Mouse (Mus musculus): ENCODE data around the gene Vamp2. TPM values are rescaled to one million over a fixed set of nuclear protein-coding genes. Genes with fewer than 3 reads are reported as not detected.

Gene Vamp2
- polyA plus RNA-seq, 1 experiment = 1,200 TPM

DNA sequence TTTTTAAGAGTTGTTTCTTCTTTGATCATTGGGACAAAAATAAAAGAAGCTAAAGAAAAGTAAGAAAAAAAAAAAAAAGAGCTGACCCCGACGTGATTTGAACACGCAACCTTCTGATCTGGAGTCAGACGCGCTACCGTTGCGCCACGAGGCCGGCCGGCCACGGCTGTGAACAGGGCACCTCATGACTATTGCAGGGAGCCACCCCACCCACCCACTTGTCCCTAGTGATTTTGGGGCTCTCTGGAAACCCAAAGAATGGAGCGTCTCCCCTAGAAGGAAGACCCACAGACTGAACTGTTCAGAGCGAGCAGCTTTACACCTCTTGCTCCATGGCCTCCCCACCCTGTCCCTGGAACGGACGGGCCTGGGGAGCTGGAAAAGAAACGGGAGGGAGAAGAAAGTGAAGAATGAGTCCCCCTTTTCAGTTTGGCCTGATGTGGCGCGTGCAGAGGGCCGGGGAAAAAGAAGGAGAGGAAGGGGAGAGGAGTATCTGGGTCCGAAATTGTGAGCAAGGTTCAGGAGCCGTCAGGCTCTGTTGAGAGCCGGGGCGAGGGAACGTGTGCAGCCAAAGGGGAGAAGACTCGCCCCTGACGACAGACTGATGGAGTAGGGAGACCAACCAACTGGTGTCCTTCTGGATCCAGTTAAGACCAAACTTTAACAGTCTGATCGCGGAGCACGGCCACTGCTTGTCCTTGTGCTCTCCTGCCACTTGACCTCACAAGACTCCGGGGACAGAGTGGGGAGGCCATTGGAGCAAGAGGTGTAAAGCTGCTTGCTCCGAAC is 24.7 kb upstream of the Vamp2 start:
- peak in 1 of 2 experiments; percentile 77 for DNase-seq (ENCODE audit: extremely low spot score in 1 of 2, low spot score in 1 of 2)

DNA sequence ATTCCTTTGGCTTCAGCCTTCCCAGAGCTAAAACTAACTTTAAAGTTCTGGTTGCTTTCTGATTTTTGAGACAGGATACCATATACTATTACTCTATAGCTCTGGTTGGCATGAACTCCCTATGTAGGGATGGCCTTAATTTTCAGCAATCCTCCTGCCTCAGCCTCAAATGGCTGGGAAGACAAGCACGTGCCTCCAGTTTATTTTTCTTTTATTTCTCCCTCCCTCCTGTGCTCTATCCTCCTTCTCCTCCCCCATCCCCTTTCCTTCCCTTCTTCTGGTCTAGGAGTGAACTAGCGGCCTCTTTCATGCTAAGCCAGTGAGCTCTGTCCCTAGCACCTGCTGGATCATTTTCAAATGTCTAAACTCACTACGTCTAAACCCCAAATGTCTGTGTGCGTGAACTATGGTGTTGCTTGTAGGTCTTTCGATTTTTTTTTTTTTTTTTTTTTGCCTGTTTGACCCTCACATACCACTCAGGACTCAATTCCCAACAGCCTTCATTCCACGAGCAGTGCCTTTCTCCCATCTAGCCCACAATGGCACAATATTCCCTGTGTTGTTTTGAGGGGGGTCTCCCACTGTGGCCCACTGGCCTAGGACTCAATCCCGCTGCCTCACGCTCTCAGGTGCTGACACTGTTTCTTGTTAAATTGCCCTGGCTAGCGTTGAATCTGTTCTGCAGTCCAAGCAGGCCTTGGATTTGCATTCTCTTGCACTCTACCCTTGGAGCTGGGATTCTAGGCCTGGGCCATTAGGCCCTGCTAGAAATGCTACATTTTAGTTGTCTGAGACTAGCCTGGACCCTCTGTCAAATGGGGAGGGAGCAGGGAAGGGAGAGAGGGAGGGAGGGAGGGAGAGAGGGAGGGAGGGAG is 23.8 kb upstream of the Vamp2 start:
- no peak for DNase-seq (ENCODE audit: extremely low spot score in 1 of 2, low spot score in 1 of 2)

DNA sequence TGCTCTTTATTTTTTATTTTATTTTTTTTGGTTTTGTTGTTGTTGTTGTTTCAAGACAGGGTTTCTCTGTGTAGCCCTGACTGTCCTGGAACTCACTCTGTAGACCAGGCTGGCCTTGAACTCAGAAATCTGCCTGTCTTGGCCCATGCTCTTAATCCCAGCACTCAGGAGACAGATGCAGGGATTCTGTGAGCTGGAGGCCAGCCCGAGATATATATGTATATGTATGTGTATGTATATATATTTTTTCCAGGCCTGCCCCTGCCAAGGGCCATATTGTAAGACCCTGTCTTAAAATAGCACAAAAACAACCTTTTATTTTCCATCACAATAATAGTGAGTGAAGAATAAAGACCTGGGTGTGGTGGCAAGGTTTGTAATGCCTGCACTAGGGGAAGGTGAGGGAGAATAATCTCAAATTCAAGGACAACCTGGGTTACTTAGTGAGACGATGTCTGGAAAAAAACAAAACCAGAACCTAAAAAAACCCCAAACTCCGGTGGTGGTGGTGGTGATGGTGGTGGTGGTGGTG is 22.8 kb upstream of the Vamp2 start:
- no peak for DNase-seq (ENCODE audit: extremely low spot score in 1 of 2, low spot score in 1 of 2)

DNA sequence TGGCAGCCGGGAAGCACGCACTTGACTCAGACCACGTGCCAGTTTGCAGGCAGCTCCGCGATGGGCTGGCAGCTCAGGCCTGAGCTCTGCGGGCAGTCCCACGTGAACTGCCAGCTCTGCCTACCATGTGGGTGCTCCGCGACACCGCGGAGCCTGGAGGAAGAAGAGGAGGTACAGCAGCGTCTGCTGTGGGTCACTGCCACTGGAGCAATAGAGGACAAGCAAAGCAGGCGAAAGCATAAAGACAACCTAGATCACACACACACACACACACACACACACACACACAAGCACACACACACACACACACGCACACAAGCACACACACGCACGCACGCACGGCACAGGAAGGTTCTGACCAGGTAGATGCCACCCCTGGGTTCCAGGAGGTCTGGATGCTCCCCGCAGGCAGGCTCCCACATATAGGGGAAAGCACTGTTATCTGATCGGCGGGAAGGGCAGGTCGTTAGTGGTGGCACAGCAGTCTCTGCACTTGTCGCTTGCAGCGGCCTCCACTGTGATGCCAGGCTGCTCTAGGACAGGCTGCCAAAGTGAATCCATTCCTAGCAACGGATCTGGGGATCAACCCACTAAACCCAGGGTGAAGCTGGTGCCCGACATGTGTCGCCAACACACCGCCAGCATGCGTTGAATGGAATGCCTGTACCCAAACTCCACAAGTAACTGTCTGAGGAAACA is 22.0 kb upstream of the Vamp2 start:
- DNase-seq (ENCODE audit: extremely low spot score in 1 of 2, low spot score in 1 of 2) = peak in 1 of 2 experiments; percentile 61

DNA sequence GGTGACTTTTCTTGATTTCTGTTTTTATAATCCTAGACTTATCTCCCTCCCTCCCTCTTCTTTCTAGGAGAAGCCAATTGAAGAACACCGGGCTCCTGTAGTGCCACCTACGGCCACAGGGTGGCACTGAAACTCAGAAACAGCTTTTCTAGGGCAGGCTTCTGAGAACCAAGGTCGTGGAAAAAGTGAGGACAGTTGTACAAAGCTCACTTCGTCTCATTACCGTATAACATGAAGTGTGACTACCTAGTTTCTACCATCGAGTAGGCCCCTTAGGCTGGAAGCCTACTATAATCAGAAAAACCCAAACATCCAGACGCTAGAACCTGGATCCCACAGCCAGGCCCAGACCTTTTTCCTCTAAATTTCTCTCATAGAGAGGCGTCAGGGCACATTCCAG is 21.3 kb upstream of the Vamp2 start:
- DNase-seq (ENCODE audit: extremely low spot score in 1 of 2, low spot score in 1 of 2) = peak in 1 of 2 experiments; percentile 96

DNA sequence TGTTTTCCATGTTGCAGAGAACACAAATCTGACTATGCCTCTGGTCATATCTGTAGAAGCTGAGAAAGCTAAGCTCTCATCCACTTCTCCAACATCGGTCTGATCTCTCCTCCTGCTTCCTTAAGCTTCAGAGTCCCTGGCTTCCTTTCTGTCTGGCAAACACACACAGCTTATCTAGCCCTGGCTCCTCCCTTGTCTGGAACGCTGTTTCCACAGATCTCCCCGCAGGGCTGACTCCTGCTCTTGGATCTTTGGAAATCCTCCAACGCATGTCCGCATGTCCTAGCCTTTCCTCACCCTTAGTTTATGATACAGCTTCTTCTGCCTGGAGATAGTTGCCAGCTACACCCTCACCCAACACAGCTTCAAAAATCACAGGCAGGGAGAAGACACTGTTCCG is 20.7 kb upstream of the Vamp2 start:
- no peak for DNase-seq (ENCODE audit: extremely low spot score in 1 of 2, low spot score in 1 of 2)

DNA sequence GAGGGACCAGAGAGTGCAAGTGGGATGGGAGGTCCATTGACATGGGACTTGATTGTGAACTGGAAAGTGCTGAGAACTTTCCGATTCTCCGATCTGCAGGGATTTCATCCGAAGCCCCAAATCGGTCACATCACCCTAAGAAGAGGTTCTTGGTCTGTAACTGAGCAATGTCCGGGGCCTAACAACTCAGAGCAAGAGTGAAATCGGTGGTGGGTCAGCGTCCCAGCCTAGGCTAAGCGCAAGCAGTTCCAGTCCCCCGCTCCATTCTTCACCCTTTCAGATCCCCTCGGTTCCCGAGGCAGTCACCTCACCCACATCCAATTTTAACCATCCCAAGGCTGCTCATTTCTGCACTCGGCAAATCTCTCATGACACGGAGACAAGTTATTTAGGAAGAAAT is 18.2 kb upstream of the Vamp2 start:
- no peak for DNase-seq (ENCODE audit: extremely low spot score in 1 of 2, low spot score in 1 of 2)

DNA sequence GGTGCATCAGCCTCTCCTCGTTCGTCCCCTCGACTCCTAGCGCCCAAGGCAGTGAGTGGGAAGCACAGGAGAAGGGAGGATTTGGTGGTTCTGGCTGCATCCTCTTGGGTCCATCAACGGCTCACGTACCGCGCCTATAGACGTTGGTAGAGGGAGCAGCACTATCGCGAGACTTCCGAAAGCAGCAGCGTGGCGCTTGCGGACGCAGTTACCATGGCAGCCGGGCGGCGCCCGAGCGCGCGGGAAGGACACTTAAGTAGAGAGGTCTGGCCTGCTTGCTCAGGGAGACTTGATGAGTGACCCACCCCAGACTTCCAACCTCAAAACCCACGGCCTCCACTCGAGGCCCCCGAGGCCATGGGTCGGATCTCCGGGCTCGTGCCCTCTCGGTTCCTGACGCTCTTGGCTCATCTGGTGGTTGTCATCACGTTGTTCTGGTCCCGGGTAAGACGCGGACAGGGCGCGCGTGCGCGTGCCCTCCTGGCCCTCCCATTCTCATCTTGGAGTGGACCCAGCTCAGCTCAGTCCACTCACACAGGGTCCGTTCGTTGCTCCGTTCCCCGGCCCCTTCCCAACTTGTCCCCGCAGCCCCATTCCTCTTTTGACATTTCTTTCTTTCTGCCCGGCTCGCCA is 17.6 kb upstream of the Vamp2 start, which contains the start of gene Tmem107:
TSS of gene Tmem107 (plus strand) at position 217 of the 633 bp plus-strand sequence.
- peak; percentile 93 to 94 for DNase-seq (ENCODE audit: extremely low spot score in 1 of 2, low spot score in 1 of 2)

DNA sequence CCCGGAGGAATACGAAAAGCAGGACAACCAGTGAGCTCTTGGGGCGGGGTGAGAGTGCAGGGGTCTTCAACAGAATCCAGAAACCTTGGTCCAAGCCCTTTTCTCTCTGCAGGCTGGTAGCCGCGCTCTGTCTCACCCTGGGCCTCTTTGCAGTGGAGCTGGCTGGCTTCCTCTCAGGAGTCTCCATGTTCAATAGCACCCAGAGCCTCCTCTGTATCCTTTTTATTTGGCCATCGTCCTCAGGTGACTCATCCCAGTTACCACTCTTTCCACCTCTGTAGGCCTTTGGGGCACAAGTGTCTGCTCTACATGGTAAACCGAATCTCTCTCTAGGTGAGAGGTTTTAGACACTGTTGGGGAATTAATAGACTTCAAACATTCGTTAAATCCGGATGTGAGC is 17.0 kb upstream of the Vamp2 start:
- DNase-seq (ENCODE audit: extremely low spot score in 1 of 2, low spot score in 1 of 2) = peak in 1 of 2 experiments; percentile 36

DNA sequence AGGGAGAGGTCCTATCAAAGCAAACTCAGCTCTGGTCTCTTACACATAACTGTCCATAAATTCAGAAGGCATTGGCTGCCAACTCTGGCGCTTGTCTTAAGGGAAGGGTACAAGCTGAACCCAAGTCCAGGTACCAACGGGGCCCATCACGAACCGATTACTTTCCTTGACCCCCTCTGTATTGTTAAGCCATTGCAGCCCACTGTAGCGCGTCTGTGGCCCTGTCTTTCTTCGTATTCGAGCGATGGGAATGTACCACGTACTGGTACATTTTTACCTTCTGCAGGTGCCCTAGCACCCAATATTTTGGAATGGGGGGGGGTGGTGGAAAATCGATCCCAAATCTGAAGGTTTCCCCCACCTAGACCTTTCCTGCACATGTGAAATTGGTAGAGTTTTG is 16.1 kb upstream of the Vamp2 start:
- DNase-seq (ENCODE audit: extremely low spot score in 1 of 2, low spot score in 1 of 2) = no peak

DNA sequence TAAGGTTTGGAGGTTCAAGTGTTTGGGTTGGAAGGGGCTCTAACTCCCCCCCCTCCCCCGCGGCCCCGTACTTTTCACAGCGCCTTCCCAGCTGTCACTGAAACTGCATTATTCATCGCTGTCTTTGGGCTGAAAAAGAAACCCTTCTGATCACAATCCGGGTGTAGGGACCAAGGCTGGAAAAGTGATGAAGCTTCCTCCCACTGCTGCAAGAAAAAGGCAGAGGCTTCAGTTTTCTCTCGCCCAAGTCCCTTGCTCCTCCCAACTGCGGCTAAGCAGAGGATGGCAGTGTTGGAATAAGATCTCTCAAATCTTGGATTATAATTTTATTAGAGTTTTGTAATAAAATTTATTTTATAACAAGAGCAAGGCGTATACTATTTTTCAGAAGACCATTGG is 15.6 kb upstream of the Vamp2 start:
- DNase-seq (ENCODE audit: extremely low spot score in 1 of 2, low spot score in 1 of 2) = no peak

DNA sequence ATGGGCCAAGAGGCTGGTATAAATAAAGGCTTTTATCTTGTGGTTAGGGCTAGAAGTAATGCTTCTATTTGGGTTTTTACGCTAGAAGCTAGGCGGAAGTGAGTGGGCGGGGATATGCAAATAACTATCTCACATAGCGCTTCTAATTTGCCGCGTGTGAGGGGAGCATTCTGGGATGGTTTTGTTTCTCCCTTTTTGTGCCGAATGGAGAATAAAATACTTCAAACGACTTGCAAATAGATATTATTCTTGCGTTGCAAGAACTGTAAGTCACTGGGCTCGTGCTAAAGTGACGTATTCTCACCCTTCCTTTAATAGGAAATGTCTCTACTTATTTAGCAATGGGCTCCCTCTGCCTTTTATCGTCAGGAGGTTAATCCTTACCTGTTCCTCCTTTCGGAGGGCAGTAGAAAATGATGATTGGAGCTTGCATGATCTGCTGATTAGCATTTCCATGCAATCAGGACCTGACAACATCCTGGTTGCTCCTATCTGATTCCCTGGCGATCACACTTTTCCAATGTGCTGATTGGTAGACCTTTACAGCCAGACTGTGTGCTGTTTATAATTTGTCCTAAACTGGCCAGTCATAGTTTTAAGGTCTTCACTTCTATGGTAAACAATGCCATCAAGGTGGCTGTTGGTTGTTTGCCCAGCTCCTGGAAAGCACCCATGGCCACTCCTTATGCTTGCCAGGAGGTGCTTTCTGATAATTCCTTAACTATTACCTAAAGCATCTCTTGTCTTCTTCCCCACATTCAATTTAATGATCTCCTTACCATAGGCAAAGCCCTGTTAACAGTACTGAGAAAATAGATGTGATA is 15.0 kb upstream of the Vamp2 start:
- DNase-seq (ENCODE audit: extremely low spot score in 1 of 2, low spot score in 1 of 2) = peak; percentile 87 to 96

DNA sequence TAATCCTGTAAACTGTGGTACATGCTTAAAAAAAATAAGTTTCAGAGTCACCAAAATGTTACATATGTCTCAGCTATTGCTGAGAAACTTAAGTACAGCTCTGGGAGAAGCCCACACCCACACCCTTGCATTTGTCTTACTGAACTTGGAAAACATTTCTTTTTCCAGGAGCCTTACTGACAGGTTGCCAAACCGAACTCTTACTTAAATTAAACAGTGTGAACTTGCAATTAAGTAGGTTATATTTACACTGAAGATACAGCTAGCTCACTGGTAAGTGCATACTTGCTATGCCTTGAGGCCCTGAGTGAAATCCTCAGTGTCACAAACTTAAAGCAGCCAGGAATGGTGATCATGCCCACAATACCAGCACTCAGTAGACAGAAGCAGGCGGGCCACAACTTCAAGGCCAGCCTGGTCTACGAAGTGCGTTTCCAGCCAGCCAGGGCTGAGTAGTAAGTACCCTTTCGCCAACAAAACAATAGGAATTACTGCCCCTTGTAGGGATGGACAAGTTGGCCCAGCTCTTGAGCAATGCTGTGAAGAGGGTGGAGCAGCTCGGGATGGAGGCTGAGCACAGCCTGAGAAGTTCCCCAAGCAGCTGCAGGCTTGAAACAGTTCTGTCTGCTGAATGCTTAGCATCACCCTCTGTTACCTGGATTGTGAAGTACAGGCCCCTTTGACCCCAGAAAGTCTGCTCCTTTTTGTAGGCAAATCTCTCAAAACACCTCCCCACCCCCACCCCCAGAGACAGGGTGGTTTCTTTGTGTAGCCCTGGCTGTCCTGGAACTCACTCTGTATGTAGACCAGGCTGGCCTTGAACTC is 14.1 kb upstream of the Vamp2 start:
- DNase-seq (ENCODE audit: extremely low spot score in 1 of 2, low spot score in 1 of 2) = peak in 1 of 2 experiments; percentile 58

DNA sequence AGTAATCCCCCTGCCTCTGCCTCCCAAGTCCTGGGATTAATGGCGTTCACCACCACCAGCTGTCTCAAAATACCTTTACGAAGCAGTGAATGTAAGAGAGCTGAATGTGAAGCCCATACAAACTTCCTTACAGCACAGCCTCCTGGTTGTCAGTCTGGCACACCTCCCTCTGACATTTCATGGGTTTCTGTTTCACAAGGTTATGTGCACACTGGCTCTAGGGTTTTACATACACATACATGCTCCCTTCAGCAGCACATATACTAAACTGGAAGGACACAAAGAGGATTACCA is 13.6 kb upstream of the Vamp2 start:
- DNase-seq (ENCODE audit: extremely low spot score in 1 of 2, low spot score in 1 of 2) = no peak

DNA sequence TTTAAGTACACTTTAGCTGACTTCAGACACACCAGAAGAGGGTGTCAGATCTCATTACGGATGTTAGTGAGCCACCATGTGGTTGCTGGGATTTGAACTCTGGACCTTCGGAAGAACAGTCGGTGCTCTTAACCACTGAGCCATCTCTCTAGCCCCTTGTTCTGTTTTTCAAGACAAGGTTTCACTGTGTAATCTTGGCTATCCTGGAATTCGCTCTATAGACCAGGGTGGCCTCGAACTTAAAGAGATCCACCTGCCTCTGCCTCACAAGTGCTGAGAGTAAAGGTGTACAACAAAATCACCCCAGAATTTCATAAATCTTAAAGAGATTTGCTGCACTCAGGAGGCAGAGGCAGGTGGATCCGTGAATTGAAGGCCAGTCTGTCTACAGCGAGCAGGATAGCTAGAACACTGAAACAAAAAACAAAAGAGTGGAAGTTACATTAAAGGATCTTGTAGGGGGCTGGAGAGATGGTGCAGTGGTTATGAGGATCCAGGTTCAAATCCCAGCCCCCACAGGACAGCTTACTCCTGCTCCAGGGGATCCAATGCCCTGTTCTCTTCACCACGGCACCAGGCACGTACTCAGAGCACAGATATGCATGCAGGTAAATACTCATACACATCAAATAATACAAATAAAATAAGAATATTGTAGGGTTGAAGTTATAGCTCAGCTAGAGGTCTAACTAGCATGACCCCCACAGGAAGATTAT is 12.4 kb upstream of the Vamp2 start:
- no peak for DNase-seq (ENCODE audit: extremely low spot score in 1 of 2, low spot score in 1 of 2)

DNA sequence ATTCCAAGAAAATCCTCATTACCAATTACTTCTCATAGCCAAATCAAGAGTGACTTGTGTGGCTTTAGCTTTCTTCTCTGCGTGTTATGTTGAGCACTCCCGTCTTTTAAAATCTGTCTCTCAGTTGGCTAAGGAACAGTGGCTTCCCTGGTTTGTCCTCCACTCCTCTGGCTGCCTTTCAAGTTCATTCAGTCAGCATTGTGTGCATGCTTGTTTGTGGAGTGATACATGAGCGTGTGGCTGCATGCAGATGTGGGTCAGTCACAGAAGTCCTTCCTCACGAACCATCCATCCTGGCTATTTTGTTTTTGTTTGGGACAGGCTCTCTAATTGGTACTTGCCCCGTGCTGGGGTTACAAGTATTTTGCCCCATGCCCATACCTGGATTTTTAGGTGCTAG is 11.7 kb upstream of the Vamp2 start:
- peak in 1 of 2 experiments; percentile 15 for DNase-seq (ENCODE audit: extremely low spot score in 1 of 2, low spot score in 1 of 2)

DNA sequence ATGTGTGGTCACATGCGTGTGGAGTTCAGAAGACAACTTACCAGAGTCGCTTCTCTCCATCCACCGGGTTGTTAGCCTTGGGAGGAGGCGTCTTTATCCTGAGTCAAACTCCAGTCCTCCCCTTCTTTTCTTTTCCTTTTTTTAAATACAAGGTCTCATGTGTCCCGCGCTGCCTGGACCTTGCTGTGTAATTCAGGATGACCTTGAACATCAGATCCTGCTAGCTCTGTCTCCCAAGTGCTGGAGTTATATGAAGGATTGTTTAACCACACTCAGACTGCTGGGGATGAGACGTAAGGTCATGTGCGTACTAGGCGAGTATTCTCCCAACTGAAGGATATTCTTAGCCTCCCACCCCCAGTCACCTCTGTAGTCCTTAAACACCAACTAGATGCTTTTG is 11.0 kb upstream of the Vamp2 start:
- no peak for DNase-seq (ENCODE audit: extremely low spot score in 1 of 2, low spot score in 1 of 2)

DNA sequence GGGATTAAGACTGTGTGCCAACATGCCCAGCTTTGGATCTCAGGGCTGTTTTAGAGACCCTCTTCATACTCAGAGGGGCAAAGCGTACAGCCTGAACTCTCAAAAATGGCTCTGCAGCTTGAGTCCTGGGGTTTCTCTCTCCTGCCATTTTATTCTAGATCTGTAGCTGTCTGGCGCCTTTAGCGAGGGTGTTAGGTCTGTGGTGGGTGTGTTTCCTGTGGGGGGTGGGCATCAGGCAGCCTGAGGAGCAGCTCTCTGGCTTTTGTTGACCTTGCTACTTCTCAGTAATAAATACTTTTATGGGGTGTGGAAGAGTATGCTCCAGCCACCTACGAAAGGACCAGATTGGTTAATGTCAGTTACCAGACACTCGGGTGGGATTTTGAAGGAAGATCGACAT is 10.2 kb upstream of the Vamp2 start:
- no peak for DNase-seq (ENCODE audit: extremely low spot score in 1 of 2, low spot score in 1 of 2)
